Mouse (Mus musculus) brain, adult 2 months (tissue): ENCODE results near the gene Cyp51.
A peak's percentile ranks its signal among the peaks of the same experiment; 100 is the strongest.
"Not testable (repeated sequence)": the region's sequence is repeated elsewhere in the genome, so short reads cannot be mapped to it uniquely, and the experiment has no call there.

ENCODE experiments used
- DNase-seq: peaks from one replicate; pipeline ENCODE4 v3.0.0; 2011; ENCODE audit warnings: low read depth, low spot score

Cyp51 gene

GRCm38 (mm10) chr5:4104341-4105040, at the start of gene Cyp51:
Cyp51 (minus strand) TSS chr5:4104746.
- DNase-seq: peak; percentile 99

- no peak for DNase-seq
Measured at GRCm38 (mm10) chr5:4112570-4113098, 8.1 kb upstream of the Cyp51 start.

GRCm38 (mm10) chr5:4107056-4107455, 2.5 kb upstream of the Cyp51 start:
- not testable (repeated sequence) for DNase-seq

- no peak for DNase-seq
Measured at GRCm38 (mm10) chr5:4105651-4106186, 1.2 kb upstream of the Cyp51 start.

- DNase-seq: peak; percentile 36
Measured at GRCm38 (mm10) chr5:4103626-4104340, 763 bp downstream of the Cyp51 start.

- no peak for DNase-seq
Measured at GRCm38 (mm10) chr5:4101770-4102169, 2.8 kb downstream of the Cyp51 start.

GRCm38 (mm10) chr5:4101031-4101430, 3.5 kb downstream of the Cyp51 start:
- DNase-seq: no peak

GRCm38 (mm10) chr5:4094471-4094870, 10.1 kb downstream of the Cyp51 start:
- DNase-seq: no peak

- DNase-seq: no peak
Measured at GRCm38 (mm10) chr5:4088190-4088589, 16.4 kb downstream of the Cyp51 start.

- no peak for DNase-seq
Measured at GRCm38 (mm10) chr5:4086309-4086708, 18.2 kb downstream of the Cyp51 start.

- DNase-seq: no peak
Measured at GRCm38 (mm10) chr5:4084948-4085347, 19.6 kb downstream of the Cyp51 start.

- no peak for DNase-seq
Measured at GRCm38 (mm10) chr5:4081513-4081912, 23.0 kb downstream of the Cyp51 start.

- DNase-seq: no peak
Measured at GRCm38 (mm10) chr5:4080861-4081260, 23.7 kb downstream of the Cyp51 start.

- no peak for DNase-seq
Measured at GRCm38 (mm10) chr5:4079086-4079485, 25.5 kb downstream of the Cyp51 start.

- DNase-seq: no peak
Measured at GRCm38 (mm10) chr5:4067203-4067602, 37.3 kb downstream of the Cyp51 start.

- no peak for DNase-seq
Measured at GRCm38 (mm10) chr5:4066476-4067115, 38.0 kb downstream of the Cyp51 start.

GRCm38 (mm10) chr5:4060313-4060712, 44.2 kb downstream of the Cyp51 start:
- no peak for DNase-seq

- DNase-seq: no peak
Measured at GRCm38 (mm10) chr5:4040922-4041321, 63.6 kb downstream of the Cyp51 start.

GRCm38 (mm10) chr5:4040372-4040771, 64.2 kb downstream of the Cyp51 start:
- no peak for DNase-seq

- DNase-seq: no peak
Measured at GRCm38 (mm10) chr5:4039351-4039750, 65.2 kb downstream of the Cyp51 start.

- DNase-seq: no peak
Measured at GRCm38 (mm10) chr5:4036686-4037085, 67.9 kb downstream of the Cyp51 start.

- no peak for DNase-seq
Measured at GRCm38 (mm10) chr5:4031846-4032245, 72.7 kb downstream of the Cyp51 start.
